16 mouse cellular contexts compared by ENCODE assay signal in the genomic region with DNA sequence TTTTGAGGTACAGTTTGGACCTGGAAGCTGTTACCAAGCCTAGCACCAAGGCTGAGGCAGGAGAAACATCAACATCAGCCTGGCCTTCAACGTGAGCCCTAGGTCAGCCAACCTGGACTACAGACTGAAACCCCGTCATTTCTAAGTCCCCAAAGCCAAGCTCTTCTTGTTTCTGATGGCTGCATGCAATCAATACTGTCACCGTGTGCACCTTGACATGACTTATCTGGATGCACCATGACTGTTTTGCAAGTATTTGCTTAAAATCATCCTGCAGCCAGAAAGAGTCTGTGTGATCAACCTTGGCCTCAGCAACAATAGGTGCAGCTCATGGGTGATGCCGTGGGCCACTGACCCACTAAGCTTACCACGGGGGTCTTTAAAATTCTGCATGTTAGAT. TPM values are rescaled to one million over a fixed set of nuclear protein-coding genes. Genes with fewer than 3 reads are reported as not detected.
A peak's percentile ranks its signal among the peaks of the same experiment; 100 is the strongest.
DNase-seq lines count a peak whose midpoint lies in the region; TF ChIP-seq lines count a peak whose summit lies in the region.
"Had no signal": no experiment of that assay in that cellular context is flagged by ENCODE, and none has a peak within 500 bp of the region (broad histone marks: within the 10 kb centered on the region; RNA-seq: fewer than 3 reads in every experiment).

No protein-coding gene starts in this region.

- no peak for TF ChIP-seq CTCF in liver, adult 2 months (IDR thresholded peaks at IDR 0.05; ENCODE audit: low read depth, low read length)

- H3K27ac ChIP-seq in liver, adult 2 months (replicated peaks; ENCODE audit: insufficient read depth, low read depth, low read length), result no peak overlapping the region

- DNase-seq in liver, adult 2 months (ENCODE audit: extremely low read depth, low read depth, low spot score), result peak; percentile 92
- no peak for DNase-seq in liver
- DNase-seq: adrenal gland, adult 2 months; adrenal gland, adult 8-10 months; adrenal gland, postnatal 10 days; adrenal gland, postnatal 14 days; adrenal gland, postnatal 25 days; adrenal gland, postnatal 36 days; B cell, adult 2 months; cerebellum, adult 11 months; cerebellum, adult 11-12 months; cerebellum, adult 18-20 months; cerebellum, adult 2 months had no signal

- H3K4me1 ChIP-seq in liver, adult 2 months (ENCODE audit: control insufficient read depth, insufficient read depth, low read length), result peaks cover 10% of the 10 kb centered on the region

- H3K27me3 ChIP-seq in liver, adult 2 months (ENCODE audit: control insufficient read depth, insufficient read depth, low read length), result no peaks in the 10 kb centered on the region
- H3K27me3 ChIP-seq: CH12.LX, Patski had no signal

- H3K4me3 ChIP-seq in liver, adult 2 months (ENCODE audit: insufficient read depth, low read depth, low read length), result no peak overlapping the region

- no peak for TF ChIP-seq POLR2A in liver, adult 2 months (IDR thresholded peaks at IDR 0.05; ENCODE audit: extremely low read depth, insufficient read depth, low read length)

- 25% methylated on average over 5 of the region's 5 CpGs for WGBS in liver, adult 2 months

- peaks cover 34% of the 10 kb centered on the region for H3K79me2 ChIP-seq in liver, adult 2 months (ENCODE audit: control insufficient read depth, insufficient read depth, low read length)

- no peak overlapping the region for H3K9ac ChIP-seq in liver, adult 2 months (ENCODE audit: low read depth, low read length)

- H3K36me3 ChIP-seq in liver, adult 2 months (ENCODE audit: control insufficient read depth, insufficient read depth, low read length), result no peaks in the 10 kb centered on the region; the same call in 1 of the 2 replicates
- H3K36me3 ChIP-seq: G1E had no signal

RNA-seq across cellular contexts. Expression of gene Gcnt2, which starts 23.1 kb away (rescaled TPM):
- 14.7 and 18.1 TPM in 2 replicates for total RNA-seq in liver, adult 2 months (2014; rRNA removed)
- polyA plus RNA-seq in liver, adult 2 months (2012; rRNA removed), result 2.8 and 3.5 TPM in 2 replicates
- total RNA-seq: CH12.LX had no signal
- polyA plus RNA-seq: G1E had no signal
